29 mouse cellular contexts compared by ENCODE assay signal in genomic region chr4:133189396-133189795, GRCm38 (mm10). TPM values are rescaled to one million over a fixed set of nuclear protein-coding genes. Genes with fewer than 3 reads are reported as not detected.
"Had no signal": no experiment of that assay in that cellular context is flagged by ENCODE, and none has a peak within 500 bp of the region (broad histone marks: within the 10 kb centered on the region; RNA-seq: fewer than 3 reads in every experiment).

No protein-coding gene starts in this region.

- H3K4me2 ChIP-seq: heart, embryonic 11.5 days; heart, embryonic 13.5 days; heart, embryonic 15.5 days; hindbrain, embryonic 13.5 days; hindbrain, embryonic 15.5 days; intestine, embryonic 15.5 days; limb, embryonic 12.5 days; liver, embryonic 11.5 days; liver, embryonic 13.5 days; liver, embryonic 15.5 days had no signal

- DNase-seq: gastrocnemius, postnatal 14 days; gastrocnemius, postnatal 36 days; heart, adult 11 months; heart, adult 2 months; heart, postnatal 14 days; heart, postnatal 36 days; kidney, postnatal 4 days; layer of hippocampus, postnatal 36 days; left cerebral cortex, postnatal 4 days; liver; liver, embryonic 13.5 days; liver, postnatal 0 days; lung, adult 2 months had no signal

- H3K27ac ChIP-seq: heart, adult 2 months; heart, embryonic 13.5 days; heart, embryonic 15.5 days; hindbrain, embryonic 13.5 days; hindbrain, embryonic 15.5 days; intestine, embryonic 15.5 days; kidney, postnatal 0 days; layer of hippocampus, adult 2 months; limb, embryonic 12.5 days; liver, embryonic 13.5 days; liver, embryonic 15.5 days had no signal

- H3K9ac ChIP-seq: heart, embryonic 13.5 days; heart, embryonic 15.5 days; hindbrain, embryonic 13.5 days; hindbrain, embryonic 15.5 days; intestine, embryonic 15.5 days; limb, embryonic 12.5 days; liver, embryonic 13.5 days; liver, embryonic 15.5 days; liver, postnatal 0 days had no signal

- H3K4me3 ChIP-seq: heart, adult 2 months; heart, embryonic 13.5 days; heart, embryonic 15.5 days; hindbrain, embryonic 13.5 days; hindbrain, embryonic 15.5 days; intestine, embryonic 15.5 days; layer of hippocampus, adult 2 months; limb, embryonic 12.5 days; liver, embryonic 13.5 days; liver, embryonic 15.5 days had no signal

- ATAC-seq: inflammation-experienced regulatory T-cells, adult 6 months; intestine, embryonic 15.5 days; intestine, postnatal 0 days; liver, postnatal 0 days had no signal

- H3K9me3 ChIP-seq: heart, embryonic 13.5 days; heart, embryonic 15.5 days; hindbrain, embryonic 13.5 days; hindbrain, embryonic 15.5 days; intestine, embryonic 15.5 days; limb, embryonic 12.5 days; liver, embryonic 13.5 days; liver, embryonic 15.5 days had no signal

- H3K27me3 ChIP-seq: heart, embryonic 13.5 days; heart, embryonic 15.5 days; hindbrain, embryonic 13.5 days; hindbrain, embryonic 15.5 days; intestine, embryonic 15.5 days; limb, embryonic 12.5 days; liver, embryonic 13.5 days; liver, embryonic 15.5 days had no signal

RNA-seq across cellular contexts. Expression of gene Cd164l2, which starts 22.5 kb away (rescaled TPM):
- total RNA-seq: gastrocnemius, adult 18-20 months; gastrocnemius, postnatal 14 days; heart, adult 2 months; heart, postnatal 14 days; hematopoietic stem cell, adult 5-6 weeks had no signal
- polyA plus RNA-seq: inflammation-experienced regulatory T-cells, adult 6 months; liver, embryonic 15.5 days had no signal

RNA-seq across cellular contexts. Expression of gene Gpr3, which starts 22.9 kb away (rescaled TPM):
- total RNA-seq: gastrocnemius, adult 18-20 months; gastrocnemius, adult 8-10 months; gastrocnemius, postnatal 14 days; gastrocnemius, postnatal 36 days had no signal
- polyA plus RNA-seq: inflammation-experienced regulatory T-cells, adult 6 months; intestine, postnatal 0 days; liver, embryonic 11.5 days; liver, embryonic 13.5 days; liver, embryonic 15.5 days; liver, postnatal 0 days had no signal
